Mouse (Mus musculus) lung, adult 2 months (tissue): ENCODE results near the gene Rap1b. TPM values are rescaled to one million over a fixed set of nuclear protein-coding genes. Genes with fewer than 3 reads are reported as not detected.

Source experiments
- DNase-seq: peaks from one replicate; pipeline ENCODE4 v3.0.0; 2022
- H3K4me1 ChIP-seq: fragments of 200-500 bp; 2 replicates; pipeline ENCODE4 v1.6.1; 2011; ENCODE audit warnings: low read length; ENCODE audit not compliant: control insufficient read depth, insufficient read depth
- H3K4me3 ChIP-seq: fragments of 200-500 bp; replicated peaks from 2 replicates; pipeline ENCODE3; 2011; ENCODE audit warnings: low read depth, mild to moderate bottlenecking, control low read depth, low read length; ENCODE audit errors: extremely low read depth
- CTCF ChIP-seq: fragments of 200-500 bp; IDR thresholded peaks from 2 replicates; pipeline ENCODE4 v1.5.1; 2011; ENCODE audit warnings: mild to moderate bottlenecking, low read length, control low read depth; ENCODE audit not compliant: insufficient read depth
- POLR2A ChIP-seq: fragments of 200-500 bp; IDR thresholded peaks from 2 replicates; pipeline ENCODE4 v1.6.1; 2011; ENCODE audit warnings: low read depth, mild to moderate bottlenecking, control low read depth, low read length, borderline replicate concordance; ENCODE audit errors: extremely low read depth
- WGBS: fragments of 180-500 bp; shearing (Covaris S2); methylation state at CpG from one replicate; pipeline ENCODE4 v1.1.7; 2018; 5-methylcytosine and 5-hydroxymethylcytosine counted together
- polyA plus RNA-seq: library from polyadenylated mRNA; depleted of rRNA; stranded (reverse); fragments of >200 nt; gene quantifications from 2 replicates; pipeline ENCODE4 v1.2.3, GENCODE M21; 2012

The Rap1b gene
- polyA plus RNA-seq, 1 experiment: 71.7 TPM

GRCm38 (mm10) chr10:117781021-117781725 lies 64.7 kb downstream of the Rap1b start:
- 88% methylated on average over 17 of the region's 17 CpGs for WGBS
- no peak overlapping the region for H3K4me3 ChIP-seq

DNA sequence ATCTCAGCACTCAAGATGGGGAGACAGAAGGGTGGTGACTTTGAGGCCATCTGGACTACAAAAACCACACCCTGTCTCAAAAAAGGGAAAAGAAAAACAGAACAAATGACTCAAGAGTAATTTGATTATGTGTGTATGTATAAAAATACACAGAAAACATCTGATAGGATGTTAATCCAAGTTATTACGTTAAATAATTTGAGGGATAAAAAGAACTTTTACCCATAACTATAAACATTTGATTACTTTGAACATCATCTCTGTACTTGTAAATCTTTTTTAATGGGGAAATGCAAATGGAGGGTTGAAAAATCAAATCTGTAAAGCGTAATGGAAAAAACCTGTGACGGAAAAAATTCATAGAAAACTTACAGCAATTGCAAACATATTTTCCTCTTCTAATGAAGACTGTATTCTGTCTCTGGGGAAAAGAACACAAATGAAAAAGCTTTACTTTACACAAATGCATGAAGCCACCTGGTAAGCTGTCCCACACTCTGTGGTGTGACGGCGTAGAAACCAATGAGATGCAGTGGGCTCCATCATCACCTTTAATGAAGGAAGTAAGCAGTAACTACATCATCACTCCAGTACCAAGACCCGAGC lies 65.4 kb downstream of the Rap1b start:
- H3K4me1 ChIP-seq: no peaks in the 10 kb centered on the region
- DNase-seq: no peak
- no peak overlapping the region for H3K4me3 ChIP-seq
- TF ChIP-seq CTCF (no peak), POLR2A (no peak)
- 91% methylated on average over 6 of the region's 6 CpGs for WGBS

More at GRCm38 (mm10) chr10:117781021-117781725, 64.7 kb downstream of the Rap1b start:
- no peak for TF ChIP-seq CTCF
- TF ChIP-seq POLR2A: no peak
- no peaks in the 10 kb centered on the region for H3K4me1 ChIP-seq
- DNase-seq: no peak

DNA sequence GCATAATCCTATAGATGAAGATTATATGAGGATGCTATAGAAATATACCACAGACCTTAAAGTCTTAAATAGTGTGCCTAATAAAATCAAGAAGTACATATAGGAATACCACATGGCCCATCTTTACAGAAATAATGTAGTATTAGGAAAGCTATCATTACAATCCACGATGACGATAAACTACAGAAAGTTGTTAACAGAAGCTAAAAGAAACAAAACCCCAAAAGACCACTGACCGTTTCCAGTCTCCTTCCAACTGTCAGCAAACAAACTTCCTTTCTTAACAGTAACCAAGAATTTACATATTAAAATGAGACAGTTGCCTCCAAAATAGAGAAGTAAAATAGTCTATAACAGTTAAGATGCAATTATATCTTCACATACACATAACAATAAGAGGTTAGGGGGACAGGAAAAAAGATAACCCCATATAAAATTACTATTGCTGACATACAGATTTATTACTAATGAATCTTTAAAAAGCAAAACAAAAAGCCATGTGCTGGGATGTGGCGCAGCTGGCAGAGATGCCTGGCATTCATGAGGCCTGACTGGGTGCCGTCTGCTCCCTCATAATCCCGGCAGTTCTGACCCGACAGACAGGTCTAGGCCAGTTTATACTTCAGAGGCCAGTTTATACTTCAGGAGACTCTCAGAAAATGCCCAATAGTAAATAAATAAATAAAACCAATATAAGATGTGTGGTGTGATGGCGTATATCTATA lies 66.1 kb downstream of the Rap1b start:
- no peaks in the 10 kb centered on the region for H3K4me1 ChIP-seq
- DNase-seq: no peak
- no peak overlapping the region for H3K4me3 ChIP-seq
- TF ChIP-seq CTCF (no peak), POLR2A (no peak)
- 90% methylated on average over 8 of the region's 8 CpGs for WGBS

DNA sequence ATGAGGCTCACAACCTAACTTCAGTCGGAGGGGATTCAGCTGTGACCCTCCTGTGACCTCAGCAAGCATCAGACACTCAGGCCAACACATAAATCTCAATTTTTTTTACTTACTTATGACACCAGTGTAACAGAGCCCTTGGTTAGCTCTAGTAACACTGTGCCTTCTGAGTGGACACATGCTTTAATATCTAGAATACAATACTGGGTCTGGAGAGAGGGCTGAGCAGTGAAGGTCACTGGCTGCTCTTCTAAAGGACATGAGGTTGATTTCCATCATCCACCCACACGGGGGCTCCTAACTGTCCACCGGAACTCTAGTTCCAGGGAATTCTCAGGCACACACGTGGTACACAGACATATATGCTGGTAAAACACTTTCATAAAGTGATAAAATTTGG lies 66.9 kb downstream of the Rap1b start:
- TF ChIP-seq CTCF (no peak), POLR2A (no peak)
- Histone ChIP-seq H3K4me1 (no peaks in the 10 kb centered on the region), H3K4me3 (no peak overlapping the region)
- DNase-seq: no peak
- WGBS: 81% methylated on average over 4 of the region's 4 CpGs

DNA sequence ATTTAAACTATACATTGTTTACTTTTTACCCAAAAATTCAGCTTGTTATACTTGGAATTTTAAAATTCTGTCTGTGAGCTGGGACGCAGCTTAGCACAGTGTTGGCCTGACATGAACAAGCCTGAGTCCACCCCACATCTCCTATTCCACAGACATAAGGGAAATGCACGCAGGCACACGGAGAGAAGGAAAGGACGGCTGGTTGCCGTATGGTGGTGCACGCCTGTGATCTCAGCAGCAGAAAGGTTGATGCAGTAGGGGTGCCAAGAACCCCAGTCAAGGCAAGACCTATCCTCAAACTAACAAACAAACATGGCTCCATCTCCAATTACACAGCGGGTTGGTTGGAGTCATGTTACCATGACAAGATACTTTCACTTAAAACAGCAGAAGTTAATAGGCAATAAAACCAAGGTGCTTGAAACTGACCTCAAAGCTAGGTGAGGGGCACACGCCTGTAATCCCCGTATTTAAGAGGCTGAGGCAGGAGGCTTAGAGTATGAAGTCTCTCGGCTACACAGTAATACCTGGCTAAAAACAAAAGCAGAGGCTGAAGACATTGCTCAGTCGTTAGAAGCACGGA lies 67.4 kb downstream of the Rap1b start:
- Histone ChIP-seq H3K4me3 (no peak overlapping the region), H3K4me1 (no peaks in the 10 kb centered on the region)
- TF ChIP-seq CTCF (no peak), POLR2A (no peak)
- DNase-seq: no peak
- 94% methylated on average over 12 of the region's 12 CpGs for WGBS

DNA sequence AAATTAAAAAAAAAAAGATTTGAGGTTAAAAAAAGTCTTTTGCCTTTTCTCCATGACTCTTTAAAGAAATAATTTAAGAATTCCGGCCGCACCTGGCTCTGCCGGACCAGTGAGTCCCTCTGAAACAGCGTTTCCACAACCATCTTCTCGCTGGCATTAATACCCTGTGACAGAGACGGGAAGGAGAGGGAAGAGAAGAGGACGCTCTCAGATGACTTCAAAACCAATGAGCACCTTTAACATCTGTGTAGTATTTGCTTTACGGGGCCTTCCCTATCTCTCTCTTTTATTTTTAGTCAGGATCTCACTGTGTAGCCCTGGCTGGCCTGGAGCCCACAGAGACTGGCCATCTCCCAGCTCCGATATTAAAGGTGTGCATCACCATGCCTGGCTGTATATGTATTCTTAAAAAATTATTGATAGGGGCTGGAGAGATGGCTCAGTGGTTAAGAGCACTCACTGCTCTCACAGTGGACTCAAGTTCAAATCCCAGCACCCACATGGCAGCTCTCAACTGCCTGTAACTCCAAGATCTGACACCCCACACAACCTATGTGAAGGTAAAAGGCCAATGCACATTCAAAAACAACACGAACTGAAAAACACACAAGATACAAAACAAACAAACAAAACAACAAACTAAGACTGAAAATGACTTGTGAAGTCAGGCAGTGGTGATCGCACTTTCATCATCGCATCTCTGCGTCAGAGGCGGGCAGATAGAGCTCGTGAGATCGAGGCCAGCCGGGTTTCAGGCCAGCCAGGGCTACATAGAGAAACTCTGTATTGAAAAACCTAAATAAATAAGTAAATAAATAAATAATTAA lies 68.1 kb downstream of the Rap1b start:
- TF ChIP-seq POLR2A (no peak), CTCF (no peak)
- no peaks in the 10 kb centered on the region for H3K4me1 ChIP-seq
- H3K4me3 ChIP-seq: no peak overlapping the region
- no peak for DNase-seq
- 93% methylated on average over 17 of the region's 17 CpGs for WGBS

DNA sequence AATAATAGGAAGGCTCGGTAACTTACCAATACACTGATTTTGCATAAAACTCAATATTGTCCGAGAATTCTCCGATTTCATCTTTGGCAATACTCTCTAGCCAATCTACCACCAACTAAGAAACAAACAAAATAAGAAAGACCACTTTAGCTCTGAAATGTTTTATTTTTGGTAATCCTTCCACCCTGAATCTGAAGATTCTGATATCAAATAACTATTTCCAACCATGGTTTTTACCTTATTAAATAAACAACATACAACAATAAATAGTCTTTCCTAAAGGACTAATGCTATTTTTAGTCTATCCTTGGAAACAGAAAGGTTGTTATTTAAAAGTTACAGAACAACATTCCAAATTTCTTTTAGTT lies 68.7 kb downstream of the Rap1b start:
- 98% methylated on average over 3 of the region's 3 CpGs for WGBS
- no peak for TF ChIP-seq CTCF
- no peak for TF ChIP-seq POLR2A
- Histone ChIP-seq H3K4me3 (no peak overlapping the region), H3K4me1 (no peaks in the 10 kb centered on the region)
- DNase-seq: no peak

DNA sequence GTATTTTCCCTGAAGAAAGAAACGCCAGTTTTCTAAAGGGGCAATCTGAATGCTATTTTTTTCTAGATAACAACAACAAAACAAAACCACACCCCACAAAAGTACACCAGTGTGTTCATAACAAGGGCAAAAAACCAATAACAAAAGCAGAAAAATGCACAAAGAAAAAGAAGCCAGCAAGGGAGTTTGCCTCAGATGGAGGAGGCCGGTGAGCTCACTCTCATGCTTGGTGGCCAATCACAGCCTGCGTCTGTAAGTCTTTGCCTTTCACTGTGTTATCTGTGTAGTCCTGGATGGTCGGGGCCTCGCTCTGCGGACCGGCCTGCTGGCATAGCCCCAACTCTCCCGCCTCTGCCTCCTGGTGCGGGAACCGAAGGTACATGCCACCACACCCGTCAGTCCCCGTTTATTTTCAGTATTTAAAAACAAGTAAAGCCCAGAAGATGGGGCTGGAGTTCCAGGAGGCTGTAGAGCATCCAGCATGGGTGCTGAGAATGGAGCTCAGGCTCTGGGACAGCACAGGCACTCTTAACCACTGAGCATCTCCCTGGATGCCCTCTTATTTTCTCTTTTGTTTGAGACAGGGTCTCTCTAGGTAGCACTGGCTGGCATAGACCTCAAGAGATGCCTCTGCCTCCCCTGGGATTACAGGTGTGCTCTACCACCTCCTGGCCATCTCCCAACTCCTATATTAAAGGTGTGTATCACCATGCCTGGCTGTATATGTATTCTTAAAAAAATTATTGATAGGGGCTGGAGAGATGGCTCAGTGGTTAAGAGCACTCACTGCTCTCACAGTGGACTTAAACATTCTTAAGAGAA lies 69.3 kb downstream of the Rap1b start:
- Histone ChIP-seq H3K4me1 (no peaks in the 10 kb centered on the region), H3K4me3 (no peak overlapping the region)
- WGBS: 84% methylated on average over 12 of the region's 12 CpGs
- DNase-seq: no peak
- TF ChIP-seq CTCF (no peak), POLR2A (no peak)
